Mouse (Mus musculus): ENCODE measurements around the gene Amot. TPM values are rescaled to one million over a fixed set of nuclear protein-coding genes. Genes with fewer than 3 reads are reported as not detected.

Gene Amot
- total RNA-seq, 2 experiments from 2014 or later = 5.2 to 6.3 TPM

DNA sequence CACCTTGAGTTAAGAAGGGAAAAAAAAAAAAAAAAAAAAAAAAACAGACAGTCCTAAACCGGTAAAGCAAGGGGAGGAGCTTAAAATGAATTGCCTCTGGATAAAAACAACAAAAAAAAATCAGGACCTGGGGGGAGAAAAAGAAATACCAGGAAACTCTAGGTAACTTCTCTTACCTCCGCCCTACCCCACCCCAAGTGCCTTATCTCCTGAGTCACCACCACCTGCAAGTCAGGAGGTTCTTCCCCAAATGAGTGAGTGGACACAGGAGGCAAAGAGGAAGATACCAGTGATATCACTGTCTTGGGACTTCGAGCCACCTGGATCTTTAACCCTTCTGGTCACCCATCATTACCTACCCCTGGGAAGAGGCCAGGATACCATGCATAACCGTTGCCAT lies 19.5 kb downstream of the Amot start:
- DNase-seq = no peak

GRCm38 (mm10) chrX:145483486-145484055 lies 21.4 kb downstream of the Amot start:
- no peak for DNase-seq
- intact Hi-C loops (cut with DNase I) = no loop called here

More for the DNA sequence above, 19.5 kb downstream of the Amot start:
- intact Hi-C loops (cut with DNase I) = no loop called here

GRCm38 (mm10) chrX:145482383-145482782 lies 22.6 kb downstream of the Amot start:
- intact Hi-C loops (cut with DNase I) = no loop called here
- DNase-seq = no peak

DNA sequence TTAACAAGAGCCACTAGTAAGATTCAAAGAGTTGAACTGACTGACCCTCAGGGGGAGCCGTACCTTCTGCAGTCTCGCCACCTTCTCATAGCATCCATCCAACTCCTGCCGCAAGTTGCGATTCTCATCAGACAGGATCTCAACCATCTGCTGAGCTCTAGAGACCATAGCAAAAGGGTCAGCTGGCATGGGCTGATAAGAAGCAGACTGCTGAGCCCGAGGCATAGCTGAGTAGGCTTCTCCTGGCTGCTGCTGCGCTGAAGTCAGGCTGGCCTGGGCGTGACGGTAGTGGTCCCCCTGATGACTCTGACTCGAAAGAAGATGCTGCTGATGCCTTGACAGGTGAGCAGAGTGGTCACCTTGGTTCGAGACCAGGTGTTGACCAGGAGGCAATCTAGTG lies 25.0 kb downstream of the Amot start:
- DNase-seq = no peak
- intact Hi-C loops (cut with DNase I) = no loop called here

- no peak for DNase-seq
- intact Hi-C loops (cut with DNase I) = no loop called here
Measured at GRCm38 (mm10) chrX:145477725-145478194, 27.2 kb downstream of the Amot start.

GRCm38 (mm10) chrX:145477003-145477724 lies 27.8 kb downstream of the Amot start:
- intact Hi-C loops (cut with DNase I) = no loop called here
- DNase-seq = no peak

GRCm38 (mm10) chrX:145468264-145468663 lies 36.7 kb downstream of the Amot start:
- DNase-seq = no peak
- intact Hi-C loops (cut with DNase I) = no loop called here

GRCm38 (mm10) chrX:145463524-145463923 lies 41.5 kb downstream of the Amot start:
- intact Hi-C loops (cut with DNase I) = no loop called here
- no peak for DNase-seq

DNA sequence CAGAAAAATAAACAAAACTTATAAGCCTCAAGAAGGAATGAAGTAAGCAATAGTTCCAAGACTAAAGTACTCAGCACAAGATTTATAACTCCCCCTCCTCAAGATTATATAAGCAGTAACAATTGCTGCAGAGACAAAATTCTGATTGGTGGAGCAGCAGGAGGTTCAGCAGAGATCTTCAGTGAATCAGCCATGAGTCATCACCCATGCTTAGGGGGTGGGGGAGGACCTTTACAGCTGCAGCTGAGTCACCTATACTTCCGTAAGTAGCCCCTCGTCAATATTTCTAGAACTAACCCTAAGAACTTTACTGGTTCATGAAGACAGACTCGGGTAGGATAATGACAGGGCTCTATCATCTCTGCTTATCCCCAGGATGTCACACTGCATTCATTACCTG lies 43.6 kb downstream of the Amot start:
- intact Hi-C loops (cut with DNase I) = no loop called here
- DNase-seq = no peak

DNA sequence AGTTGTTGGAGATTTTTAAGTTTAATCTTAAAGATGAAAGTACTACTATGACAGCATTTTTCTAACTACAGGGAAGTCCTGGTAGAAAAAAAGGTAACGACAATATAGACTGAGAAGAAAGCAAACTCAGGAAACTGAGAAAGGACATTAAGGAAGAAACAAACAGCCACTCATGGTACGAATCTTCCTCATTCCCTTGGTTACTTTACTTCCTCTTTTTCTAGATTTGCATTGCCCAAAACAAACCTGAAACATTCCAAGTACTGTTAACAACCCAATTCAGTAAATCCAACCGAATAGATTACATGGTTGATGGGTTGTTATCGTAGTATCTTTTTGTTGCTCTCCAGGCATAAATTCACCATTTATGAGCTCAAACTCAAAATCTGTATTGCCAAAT lies 48.7 kb downstream of the Amot start:
- intact Hi-C loops (cut with DNase I) = no loop called here

GRCm38 (mm10) chrX:145455629-145456028 lies 49.4 kb downstream of the Amot start:
- intact Hi-C loops (cut with DNase I) = no loop called here
- no peak for DNase-seq

More for the DNA sequence above, 48.7 kb downstream of the Amot start:
- no peak for DNase-seq

DNA sequence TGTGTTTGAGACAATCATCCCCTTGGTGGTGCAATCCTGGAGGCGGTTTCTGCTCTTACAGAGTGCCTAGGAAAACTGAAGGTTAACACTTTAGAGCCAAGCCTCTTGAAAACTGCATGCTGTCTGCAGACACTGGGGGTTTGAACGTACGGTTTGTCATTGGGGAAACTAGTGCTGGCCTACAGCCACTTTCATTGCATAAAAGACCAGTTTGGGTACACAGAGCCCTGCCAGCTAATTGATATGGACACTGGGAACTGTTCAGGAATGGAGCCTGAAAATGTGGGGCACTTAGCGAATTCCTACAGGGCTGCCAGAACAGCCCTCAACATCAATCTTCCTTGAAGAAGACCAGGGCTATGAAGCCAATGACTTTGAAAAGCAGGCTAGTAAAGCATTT lies 50.2 kb downstream of the Amot start:
- DNase-seq = no peak
- intact Hi-C loops (cut with DNase I) = no loop called here

- intact Hi-C loops (cut with DNase I) = no loop called here
- no peak for DNase-seq
Measured at GRCm38 (mm10) chrX:145441526-145441925, 63.5 kb downstream of the Amot start.

DNA sequence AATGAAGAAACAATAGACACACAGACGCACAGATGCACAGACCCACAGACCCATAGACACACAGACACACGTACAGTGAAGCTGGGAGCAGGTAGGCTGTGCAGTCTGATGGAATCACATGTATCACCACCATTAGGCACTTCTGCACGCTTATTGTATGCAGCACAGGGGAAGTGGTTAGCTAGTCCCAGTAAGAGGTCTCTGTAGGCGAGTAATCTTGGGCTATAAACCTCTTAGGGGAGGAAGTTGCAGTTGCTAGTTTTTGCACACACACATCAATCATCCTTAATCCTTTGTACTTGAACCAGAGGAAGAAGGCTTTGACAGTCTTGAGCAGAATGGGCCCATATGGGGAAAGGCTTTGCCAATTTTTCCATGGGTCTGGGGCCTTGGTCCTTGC lies 71.3 kb downstream of the Amot start:
- no peak for DNase-seq
- intact Hi-C loops (cut with DNase I) = no loop called here

DNA sequence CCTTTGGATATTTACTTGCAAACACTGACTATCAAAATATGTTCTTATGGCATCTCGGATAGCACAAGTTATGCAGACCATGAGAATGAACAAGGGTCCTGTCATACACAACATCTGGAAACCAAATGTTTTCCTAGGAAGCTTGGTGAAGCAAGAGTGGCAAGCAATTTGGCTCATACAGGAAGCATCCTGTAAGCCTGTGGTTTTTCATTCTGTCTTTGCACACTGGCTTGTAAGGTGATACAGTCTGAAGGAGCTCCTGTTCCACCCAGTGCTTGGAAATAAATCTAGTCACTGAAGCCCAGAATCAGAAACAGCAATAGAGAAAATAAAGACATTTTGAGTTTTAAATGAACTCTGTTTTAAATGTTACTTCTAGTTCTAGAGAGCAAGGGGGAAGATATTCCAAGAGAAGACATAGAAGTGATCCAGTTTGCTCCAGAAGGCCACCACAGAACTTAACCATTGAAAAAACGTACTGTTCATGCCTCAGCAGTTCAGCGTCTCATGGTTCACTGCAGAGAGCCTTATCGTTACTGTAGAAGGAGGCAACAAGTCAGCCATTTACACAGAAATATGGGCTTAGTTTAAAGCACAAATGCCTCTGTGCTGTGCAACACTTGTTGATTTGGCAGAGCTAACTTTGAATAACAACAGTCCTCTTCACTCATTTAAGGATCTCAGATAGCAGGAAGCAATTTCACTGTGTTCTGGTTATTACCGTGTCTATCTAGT lies 74.0 kb downstream of the Amot start:
- DNase-seq = no peak
- intact Hi-C loops (cut with DNase I) = no loop called here

- DNase-seq = no peak
- intact Hi-C loops (cut with DNase I) = no loop called here
Measured at GRCm38 (mm10) chrX:145428811-145429210, 76.2 kb downstream of the Amot start.

DNA sequence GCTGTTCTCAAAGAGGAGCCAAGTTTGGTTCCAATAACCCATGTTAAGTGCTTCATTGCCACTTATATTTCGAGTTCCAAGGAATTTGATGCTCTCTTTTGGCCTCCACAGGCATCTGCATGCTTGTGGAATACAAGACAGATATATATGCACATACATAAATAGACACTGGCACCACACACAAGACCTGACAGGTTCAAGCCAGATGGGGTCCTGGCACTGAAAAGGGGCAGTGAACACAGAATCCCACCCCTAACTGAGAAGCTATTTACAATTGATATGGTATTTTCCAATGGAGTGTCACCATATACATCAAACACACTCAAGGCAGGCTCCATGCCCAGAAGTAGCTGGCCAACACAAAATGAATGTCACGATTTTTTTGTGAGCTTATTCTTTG lies 81.0 kb downstream of the Amot start:
- intact Hi-C loops (cut with DNase I) = no loop called here
- DNase-seq = no peak

DNA sequence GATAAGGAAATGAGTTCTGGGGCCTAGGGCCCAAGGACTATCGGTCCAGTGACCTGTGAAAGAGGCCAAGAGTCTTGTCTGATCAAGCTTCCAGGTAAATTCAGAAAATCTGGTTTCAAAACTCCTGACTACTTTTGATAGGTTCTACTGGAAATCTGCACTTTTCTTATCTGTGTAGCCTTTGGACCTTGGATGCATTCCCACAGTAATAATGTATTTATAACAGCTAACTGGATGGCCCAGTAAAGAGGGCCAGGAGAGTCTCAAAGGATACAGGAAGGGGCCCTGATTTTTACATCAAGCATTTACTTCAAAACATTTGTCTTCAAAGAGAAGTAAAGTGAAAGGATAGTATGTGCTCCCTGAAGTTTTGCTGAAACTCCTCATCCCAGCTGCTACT lies 90.7 kb downstream of the Amot start:
- DNase-seq = no peak
- intact Hi-C loops (cut with DNase I) = loop anchor here (10.0 kb wide), 1 partner anchor 90 kb away; the partner anchor contains the start of gene Amot

DNA sequence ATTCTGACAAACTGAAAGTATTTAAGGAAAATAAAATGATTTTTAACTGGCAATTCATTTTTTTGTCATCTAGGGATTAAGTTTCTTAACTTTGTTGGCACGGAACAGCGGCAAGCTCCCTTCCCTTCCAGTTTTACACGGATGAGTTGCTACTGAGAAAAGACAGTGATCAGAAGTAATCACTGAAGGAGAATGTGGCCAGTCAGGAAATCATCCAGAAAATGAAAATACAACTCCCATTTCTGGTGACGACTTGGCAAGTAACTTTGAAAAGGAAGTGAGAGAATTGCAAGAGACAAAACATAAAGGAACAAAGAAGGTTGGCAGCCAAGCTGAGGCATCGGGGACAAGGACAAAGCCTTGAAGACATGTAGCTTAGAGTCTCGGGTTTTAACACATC lies 93.6 kb downstream of the Amot start:
- intact Hi-C loops (cut with DNase I) = loop anchor here (10.0 kb wide), 1 partner anchor 93 kb away; the partner anchor contains the start of gene Amot
- DNase-seq = no peak

- no peak for DNase-seq
- intact Hi-C loops (cut with DNase I) = no loop called here
Measured at GRCm38 (mm10) chrX:145406052-145406451, 98.9 kb downstream of the Amot start.

DNA sequence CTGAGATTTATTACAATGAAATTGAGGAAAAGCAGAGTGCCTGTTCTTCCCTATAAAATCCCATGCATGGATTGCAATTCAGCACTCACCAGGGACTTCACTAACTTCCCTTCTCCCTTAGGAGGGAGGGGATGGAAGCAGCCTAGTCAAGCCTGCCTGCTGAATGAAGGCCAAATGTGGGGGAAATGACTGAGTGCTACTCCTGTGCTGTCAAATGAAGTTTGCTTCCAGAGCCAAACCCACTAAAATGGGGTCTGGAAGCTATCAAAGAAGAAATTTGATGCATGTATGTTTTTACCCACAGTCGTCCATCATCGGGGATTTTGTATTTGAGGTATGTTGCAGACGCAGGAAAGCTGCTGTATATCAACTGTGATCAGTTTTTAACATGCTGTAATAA lies 103.1 kb downstream of the Amot start:
- intact Hi-C loops (cut with DNase I) = loop anchor here (5.0 kb wide), 1 partner anchor 755 kb away; no protein-coding TSS in a partner anchor

More for the DNA sequence above, 103.1 kb downstream of the Amot start:
- no peak for DNase-seq

All from heart, postnatal 14 days (tissue).